Mouse (Mus musculus): ENCODE results near the gene Rcbtb2.

- TF ChIP-seq POLR2A (IDR thresholded peaks at IDR 0.05; ENCODE audit: low read depth, low read length): no peak
- no peak for TF ChIP-seq CTCF (IDR thresholded peaks at IDR 0.05; ENCODE audit: borderline replicate concordance, insufficient read depth, low read length)
Measured at GRCm38 (mm10) chr14:73252276-73252675, 129.4 kb downstream of the Rcbtb2 start.

All from embryonic fibroblast, embryonic 13.5 days (primary cell).